Mouse (Mus musculus): Measurements from ENCODE around the gene Cers3.

Cers3 gene

GRCm38 (mm10) chr7:66743377-66743781, at the start of gene Cers3:
Gene Cers3, plus strand, starts transcription at chr7:66743504.
- DNase-seq (ENCODE audit: low read depth, low spot score) = no peak

- DNase-seq (ENCODE audit: low read depth, low spot score) = no peak
Observed at GRCm38 (mm10) chr7:66694467-66694866, 48.8 kb upstream of the Cers3 start.

- no peak for DNase-seq (ENCODE audit: low read depth, low spot score)
Observed at GRCm38 (mm10) chr7:66702721-66703120, 40.6 kb upstream of the Cers3 start.

GRCm38 (mm10) chr7:66704631-66705030, 38.7 kb upstream of the Cers3 start:
- no peak for DNase-seq (ENCODE audit: low read depth, low spot score)

GRCm38 (mm10) chr7:66711166-66711565, 32.1 kb upstream of the Cers3 start:
- no peak for DNase-seq (ENCODE audit: low read depth, low spot score)

- no peak for DNase-seq (ENCODE audit: low read depth, low spot score)
Observed at GRCm38 (mm10) chr7:66724514-66724913, 18.8 kb upstream of the Cers3 start.

GRCm38 (mm10) chr7:66724954-66725353, 18.4 kb upstream of the Cers3 start:
- DNase-seq (ENCODE audit: low read depth, low spot score) = no peak

- DNase-seq (ENCODE audit: low read depth, low spot score) = no peak
Observed at GRCm38 (mm10) chr7:66728072-66728471, 15.2 kb upstream of the Cers3 start.

GRCm38 (mm10) chr7:66729232-66729631, 14.1 kb upstream of the Cers3 start:
- no peak for DNase-seq (ENCODE audit: low read depth, low spot score)

GRCm38 (mm10) chr7:66733431-66733830, 9.9 kb upstream of the Cers3 start:
- DNase-seq (ENCODE audit: low read depth, low spot score) = no peak

- DNase-seq (ENCODE audit: low read depth, low spot score) = no peak
Observed at GRCm38 (mm10) chr7:66733882-66734281, 9.4 kb upstream of the Cers3 start.

GRCm38 (mm10) chr7:66734466-66734865, 8.8 kb upstream of the Cers3 start:
- no peak for DNase-seq (ENCODE audit: low read depth, low spot score)

GRCm38 (mm10) chr7:66734993-66735392, 8.3 kb upstream of the Cers3 start:
- DNase-seq (ENCODE audit: low read depth, low spot score) = no peak

- DNase-seq (ENCODE audit: low read depth, low spot score) = no peak
Observed at GRCm38 (mm10) chr7:66737418-66737817, 5.9 kb upstream of the Cers3 start.

- no peak for DNase-seq (ENCODE audit: low read depth, low spot score)
Observed at GRCm38 (mm10) chr7:66741008-66741407, 2.3 kb upstream of the Cers3 start.

- DNase-seq (ENCODE audit: low read depth, low spot score) = no peak
Observed at GRCm38 (mm10) chr7:66741412-66741811, 1.9 kb upstream of the Cers3 start.

- DNase-seq (ENCODE audit: low read depth, low spot score) = no peak
Observed at GRCm38 (mm10) chr7:66746972-66747371, 3.7 kb downstream of the Cers3 start.

GRCm38 (mm10) chr7:66749998-66750397, 6.7 kb downstream of the Cers3 start:
- DNase-seq (ENCODE audit: low read depth, low spot score) = no peak

- DNase-seq (ENCODE audit: low read depth, low spot score) = no peak
Observed at GRCm38 (mm10) chr7:66753816-66754215, 10.5 kb downstream of the Cers3 start.

- no peak for DNase-seq (ENCODE audit: low read depth, low spot score)
Observed at GRCm38 (mm10) chr7:66755611-66756010, 12.3 kb downstream of the Cers3 start.

- no peak for DNase-seq (ENCODE audit: low read depth, low spot score)
Observed at GRCm38 (mm10) chr7:66769902-66770301, 26.6 kb downstream of the Cers3 start.

- no peak for DNase-seq (ENCODE audit: low read depth, low spot score)
Observed at GRCm38 (mm10) chr7:66770706-66771105, 27.4 kb downstream of the Cers3 start.

- no peak for DNase-seq (ENCODE audit: low read depth, low spot score)
Observed at GRCm38 (mm10) chr7:66771252-66771651, 27.9 kb downstream of the Cers3 start.

- DNase-seq (ENCODE audit: low read depth, low spot score) = no peak
Observed at GRCm38 (mm10) chr7:66779411-66779810, 36.1 kb downstream of the Cers3 start.

Measured in embryo, embryonic 11.5 days (tissue).